Mouse (Mus musculus) cerebellum, adult 11 months (tissue): Measurements from ENCODE around the gene Olfr1046.
"Not testable (repeated sequence)": the region's sequence is repeated elsewhere in the genome, so short reads cannot be mapped to it uniquely, and the experiment has no call there.

ENCODE experiments used
- DNase-seq: peaks from one replicate; pipeline ENCODE4 v3.0.0; 2022

Gene Olfr1046

GRCm38 (mm10) chr2:86219214-86219613 is at the start of gene Olfr1046:
Gene Olfr1046, minus strand, starts transcription at chr2:86219314.
- DNase-seq = no peak

- not testable (repeated sequence) for DNase-seq
Observed at GRCm38 (mm10) chr2:86258228-86258627, 39.1 kb upstream of the Olfr1046 start, which contains the start of gene Olfr1049. Gene Olfr1049, minus strand, starts transcription at chr2:86258328.

- no peak for DNase-seq
Observed at GRCm38 (mm10) chr2:86240189-86240588, 21.1 kb upstream of the Olfr1046 start, which contains the start of gene Olfr1048. Gene Olfr1048, minus strand, starts transcription at chr2:86240289.

GRCm38 (mm10) chr2:86231301-86231700 is 12.2 kb upstream of the Olfr1046 start, which contains the start of gene Olfr1047:
Gene Olfr1047, minus strand, starts transcription at chr2:86231401.
- no peak for DNase-seq

GRCm38 (mm10) chr2:86202909-86203308 is 16.2 kb downstream of the Olfr1046 start, which contains the start of gene Olfr1045:
Gene Olfr1045, minus strand, starts transcription at chr2:86203009.
- no peak for DNase-seq

- DNase-seq = no peak
Observed at GRCm38 (mm10) chr2:86195863-86196262, 23.3 kb downstream of the Olfr1046 start.

GRCm38 (mm10) chr2:86185583-86185982 is 33.5 kb downstream of the Olfr1046 start, which contains the start of gene Olfr52:
Gene Olfr52, minus strand, starts transcription at chr2:86185683.
- no peak for DNase-seq

GRCm38 (mm10) chr2:86179950-86180349 is 39.2 kb downstream of the Olfr1046 start:
- DNase-seq = no peak

- no peak for DNase-seq
Observed at GRCm38 (mm10) chr2:86177720-86178119, 41.4 kb downstream of the Olfr1046 start, which contains the start of gene Olfr1044. Gene Olfr1044, minus strand, starts transcription at chr2:86177820.

GRCm38 (mm10) chr2:86175422-86175821 is 43.7 kb downstream of the Olfr1046 start:
- not testable (repeated sequence) for DNase-seq

- DNase-seq = no peak
Observed at GRCm38 (mm10) chr2:86167422-86167821, 51.7 kb downstream of the Olfr1046 start, which contains the start of gene Olfr1043. Gene Olfr1043, minus strand, starts transcription at chr2:86167522.
